Mouse (Mus musculus): ENCODE results near the gene Best1.
A peak's percentile ranks its signal among the peaks of the same experiment; 100 is the strongest.
"Not testable (repeated sequence)": the region's sequence is repeated elsewhere in the genome, so short reads cannot be mapped to it uniquely, and the experiment has no call there.

The Best1 gene

DNA sequence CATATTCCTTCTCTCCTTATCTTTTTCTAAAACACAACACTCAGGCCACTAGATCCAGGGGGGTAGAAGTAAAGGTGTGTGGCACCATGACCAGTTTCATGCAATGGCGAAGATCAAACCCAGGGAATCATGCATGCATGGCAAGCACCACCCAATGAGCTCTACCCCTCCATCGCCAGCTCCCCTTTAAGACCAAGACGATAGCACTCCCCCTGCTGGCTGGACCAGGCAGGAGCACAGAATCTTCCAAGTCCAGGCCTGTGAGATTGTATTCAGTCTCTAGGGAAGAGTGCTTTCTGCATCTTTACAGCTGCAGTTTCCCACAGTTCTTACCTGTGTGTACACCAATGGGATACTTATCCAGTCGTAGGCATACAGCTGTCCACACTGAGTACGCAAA lies 10.1 kb downstream of the Best1 start:
- peak; percentile 59 for DNase-seq (ENCODE audit: low spot score)

DNA sequence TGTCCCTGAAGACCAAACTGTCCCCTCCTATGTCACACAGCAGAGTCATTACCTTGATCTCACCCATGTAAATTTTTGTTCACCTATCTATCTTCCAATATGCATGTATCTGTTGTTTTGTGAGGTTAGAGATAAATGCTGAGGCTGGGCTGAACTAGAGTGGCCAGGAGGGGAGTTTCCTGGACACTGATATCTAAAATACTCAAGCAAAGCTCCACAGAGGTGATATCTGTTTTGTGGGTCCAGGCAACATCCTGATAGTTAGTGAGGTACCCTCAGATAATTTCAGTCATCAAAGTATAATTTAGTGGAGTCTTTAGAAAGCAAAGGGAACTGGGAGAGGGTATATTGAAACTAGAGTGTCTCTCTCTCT lies 11.6 kb downstream of the Best1 start:
- DNase-seq (ENCODE audit: low spot score): no peak

DNA sequence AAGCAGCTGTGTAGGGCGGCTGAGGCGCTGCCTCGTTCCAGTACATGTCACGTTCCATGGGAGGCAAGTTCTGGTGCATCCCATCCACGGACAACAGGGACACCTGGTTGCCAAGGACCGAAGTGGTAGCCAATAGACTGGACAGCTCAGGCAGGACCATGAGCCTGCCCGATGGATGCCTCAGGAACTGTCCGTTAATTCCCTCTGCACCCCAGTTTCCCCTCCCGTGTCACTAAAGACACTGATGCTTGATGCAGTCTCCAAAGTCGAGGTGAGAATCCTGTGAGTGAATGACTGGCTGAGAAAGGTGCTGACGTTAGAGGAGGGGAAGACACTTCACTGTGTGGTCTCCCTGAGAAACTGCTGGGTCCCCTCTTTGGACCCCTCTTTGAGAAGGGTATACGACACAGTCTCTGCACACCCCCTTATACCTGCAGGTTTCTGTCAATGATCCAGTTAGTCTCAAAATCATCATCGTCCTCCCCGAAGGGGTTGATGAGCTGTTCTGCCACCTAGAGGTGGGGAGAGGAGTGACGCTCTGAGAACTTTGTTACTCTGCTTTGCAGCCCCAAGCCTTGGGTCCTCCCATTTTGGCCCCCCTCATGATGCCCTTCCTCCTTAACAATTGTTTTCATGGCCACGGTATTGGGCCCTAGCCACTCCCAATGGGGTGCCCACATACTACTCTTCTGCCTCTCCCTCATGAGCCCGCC lies 12.1 kb downstream of the Best1 start:
- no peak for DNase-seq (ENCODE audit: low spot score)

DNA sequence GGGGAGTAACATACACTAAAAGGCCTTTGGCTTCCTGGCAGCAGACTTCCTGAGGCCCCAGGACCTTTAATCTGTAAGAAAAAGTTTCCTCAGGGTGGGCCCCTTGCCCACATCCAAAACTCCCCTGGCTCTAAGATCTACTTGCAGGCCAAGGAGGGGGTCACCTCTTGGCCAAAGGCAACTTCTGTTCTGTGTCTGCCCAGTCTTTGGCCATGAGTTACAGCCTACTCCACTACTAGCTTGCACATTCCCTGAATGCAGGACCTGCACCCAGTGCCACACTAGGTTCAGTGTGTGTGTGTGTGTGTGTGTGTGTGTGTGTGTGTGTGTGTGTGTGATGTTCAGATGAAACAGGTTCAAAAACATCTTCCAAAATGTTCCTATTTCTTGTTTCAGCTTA lies 13.8 kb downstream of the Best1 start:
- no peak for DNase-seq (ENCODE audit: low spot score)

DNA sequence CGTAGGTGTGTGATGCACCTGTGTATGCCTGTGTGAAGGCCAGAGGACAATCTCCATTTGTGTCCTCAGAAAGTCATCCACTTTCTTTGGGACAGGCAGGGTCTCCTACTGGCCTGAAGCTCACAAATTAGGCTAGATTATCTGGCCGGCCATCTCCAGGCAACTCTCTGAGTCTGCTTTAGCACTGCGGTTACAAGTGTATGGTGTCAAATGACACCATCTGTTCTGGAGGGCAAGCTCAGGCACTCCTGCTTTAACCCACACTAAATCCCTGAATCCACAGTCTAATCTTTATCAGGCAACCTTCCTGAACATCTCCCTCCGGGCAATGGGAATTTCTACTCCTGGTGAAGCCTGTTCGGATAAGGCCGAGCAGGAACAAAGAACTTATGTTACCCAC lies 14.2 kb downstream of the Best1 start:
- no peak for DNase-seq (ENCODE audit: low spot score)

DNA sequence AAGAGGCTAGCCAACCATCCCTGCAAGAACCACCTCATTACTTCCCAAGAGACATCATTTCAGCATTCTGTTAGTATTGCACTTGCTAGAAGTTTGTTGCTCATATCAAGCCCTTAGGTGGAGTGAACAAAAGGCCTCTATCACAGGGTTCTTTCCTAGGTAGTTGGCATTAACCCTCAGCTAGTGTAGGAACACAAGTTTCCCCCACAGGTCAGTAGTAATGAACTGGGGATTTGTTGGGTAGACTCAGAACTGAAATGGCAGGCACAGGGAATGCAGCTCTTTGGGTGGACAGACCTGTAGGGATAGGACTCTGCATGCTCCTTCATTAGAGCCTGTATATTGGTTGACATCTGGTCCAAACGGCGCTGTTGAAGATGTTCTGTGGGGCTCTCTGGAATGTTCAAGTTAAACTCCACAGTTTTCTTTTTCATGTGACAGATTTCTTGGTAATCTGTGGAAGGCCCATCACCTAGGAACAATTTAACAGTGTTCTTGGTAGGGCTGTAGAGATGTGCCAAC lies 15.5 kb downstream of the Best1 start:
- DNase-seq (ENCODE audit: low spot score): no peak

DNA sequence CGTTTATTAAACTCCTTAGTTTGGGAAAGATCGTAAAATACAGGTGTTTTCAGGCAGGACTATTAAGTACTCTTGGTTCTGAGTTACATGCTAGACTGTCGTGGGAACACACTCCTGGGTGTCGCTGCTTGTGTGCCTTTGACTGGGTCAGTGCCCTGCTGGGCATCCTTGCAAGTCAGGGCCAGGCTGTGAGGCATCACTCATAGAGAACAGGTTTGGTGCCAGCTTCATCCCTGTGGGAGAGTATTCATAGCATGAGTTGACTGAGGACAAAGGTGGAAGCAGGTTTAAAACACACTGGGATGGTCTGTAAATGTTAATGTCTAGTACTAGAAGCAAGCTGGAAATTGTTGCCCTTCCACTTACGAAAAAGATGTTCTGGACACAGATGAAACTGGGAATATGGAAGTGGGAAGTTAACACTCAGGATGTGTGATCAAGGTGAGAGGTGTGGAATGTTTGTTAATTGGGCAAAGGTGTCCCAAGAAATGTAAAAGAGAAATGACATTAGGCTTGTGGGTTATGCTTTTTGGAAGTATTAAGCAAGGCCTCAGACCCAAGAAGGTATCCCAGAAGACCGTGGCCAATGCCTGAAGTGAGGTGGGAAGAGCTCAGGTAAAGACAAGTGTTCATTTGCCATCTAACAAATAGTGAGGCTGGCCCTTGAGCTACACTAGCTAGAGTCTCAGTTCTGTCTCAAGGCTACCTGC lies 16.1 kb downstream of the Best1 start:
- no peak for DNase-seq (ENCODE audit: low spot score)

DNA sequence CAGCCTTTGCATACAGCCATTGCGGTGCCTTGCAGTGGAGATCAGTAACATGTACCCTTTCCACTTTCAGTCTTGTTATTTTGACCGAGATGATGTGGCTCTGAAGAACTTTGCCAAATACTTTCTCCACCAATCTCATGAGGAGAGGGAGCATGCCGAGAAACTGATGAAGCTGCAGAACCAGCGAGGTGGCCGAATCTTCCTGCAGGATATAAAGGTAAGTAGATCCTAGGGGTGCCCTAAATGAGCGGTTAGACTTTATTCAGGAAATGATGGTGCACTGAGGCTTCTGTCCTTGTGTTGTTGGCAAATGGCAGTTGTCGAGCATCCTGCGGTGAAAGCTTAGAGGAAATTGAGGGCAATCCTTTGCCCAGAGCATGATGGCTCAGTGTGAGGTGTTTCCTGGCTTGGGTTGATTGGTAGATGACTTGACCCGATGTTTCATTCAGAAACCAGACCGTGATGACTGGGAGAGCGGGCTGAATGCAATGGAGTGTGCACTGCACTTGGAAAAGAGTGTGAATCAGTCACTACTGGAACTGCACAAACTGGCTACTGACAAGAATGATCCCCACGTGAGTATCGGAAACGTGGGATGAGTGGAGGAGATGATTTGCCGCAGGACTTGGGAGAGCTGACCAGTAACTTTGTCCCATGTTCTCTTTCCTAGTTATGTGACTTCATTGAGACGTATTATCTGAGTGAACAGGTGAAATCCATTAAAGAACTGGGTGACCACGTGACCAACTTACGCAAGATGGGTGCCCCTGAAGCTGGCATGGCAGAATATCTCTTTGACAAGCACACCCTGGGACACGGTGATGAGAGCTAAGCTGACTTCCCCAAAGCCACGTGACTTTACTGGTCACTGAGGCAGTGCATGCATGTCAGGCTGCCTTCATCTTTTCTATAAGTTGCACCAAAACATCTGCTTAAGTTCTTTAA lies 17.1 kb downstream of the Best1 start:
- DNase-seq (ENCODE audit: low spot score): no peak

DNA sequence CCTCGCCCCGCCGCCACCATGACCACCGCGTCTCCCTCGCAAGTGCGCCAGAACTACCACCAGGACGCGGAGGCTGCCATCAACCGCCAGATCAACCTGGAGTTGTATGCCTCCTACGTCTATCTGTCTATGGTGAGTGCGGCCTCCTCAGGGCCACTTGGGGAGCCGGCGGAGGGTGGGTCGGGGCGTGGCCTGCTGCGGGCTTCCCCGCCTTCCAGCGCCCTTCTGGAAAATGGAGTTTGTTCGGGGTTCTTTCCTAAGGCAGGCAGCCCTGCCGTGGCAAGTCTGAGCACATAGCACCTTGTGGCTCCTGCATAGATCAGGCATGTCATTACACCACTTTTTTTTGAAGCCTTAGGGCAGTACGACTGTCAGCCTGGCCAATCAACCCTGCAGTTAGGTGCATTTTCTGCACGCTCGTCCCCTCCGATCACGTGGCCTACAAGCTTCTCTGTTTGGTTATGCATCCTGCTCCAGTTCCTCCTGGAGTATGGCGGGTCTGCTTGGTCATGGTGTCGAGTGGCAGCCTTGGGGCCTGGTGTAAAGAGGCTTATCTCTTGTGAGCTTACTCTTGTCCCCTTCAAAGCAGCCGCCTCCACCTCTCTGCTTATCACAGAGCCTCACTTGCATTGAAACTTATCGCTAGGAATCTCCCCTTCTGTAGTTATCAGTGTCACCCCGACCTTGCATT lies 18.4 kb downstream of the Best1 start:
- DNase-seq (ENCODE audit: low spot score): no peak

DNA sequence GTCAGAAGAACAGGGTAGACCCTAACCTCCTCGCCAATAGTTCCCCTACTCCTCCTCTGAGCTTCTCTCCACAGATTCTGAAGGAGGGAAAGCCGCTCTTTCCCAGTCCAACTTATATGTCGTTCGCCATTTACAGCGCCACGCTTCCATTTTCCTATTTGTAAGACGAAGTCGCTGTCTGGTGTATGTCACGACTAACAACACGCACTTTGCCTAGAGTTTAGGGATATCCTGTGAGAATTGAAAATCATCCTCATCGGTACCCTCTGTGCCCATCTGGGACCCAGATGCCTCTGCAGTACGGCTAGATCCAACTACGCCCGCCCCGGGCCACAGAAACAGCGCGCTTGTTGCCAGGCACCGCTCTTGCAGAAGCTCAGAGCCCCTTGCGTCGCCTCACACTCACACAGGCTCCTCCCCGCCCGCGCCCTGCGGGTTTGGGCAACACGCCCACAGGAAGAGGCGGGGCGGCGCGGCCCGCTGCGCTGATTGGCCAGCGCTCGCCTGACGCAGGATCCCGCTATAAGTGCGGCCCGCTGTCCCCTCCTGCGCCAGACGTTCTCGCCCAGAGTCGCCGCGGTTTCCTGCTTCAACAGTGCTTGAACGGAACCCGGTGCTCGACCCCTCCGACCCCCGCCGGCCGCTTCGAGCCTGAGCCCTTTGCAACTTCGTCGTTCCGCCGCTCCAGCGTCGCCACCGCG lies 19.1 kb downstream of the Best1 start:
- DNase-seq (ENCODE audit: low spot score): peak; percentile 95

DNA sequence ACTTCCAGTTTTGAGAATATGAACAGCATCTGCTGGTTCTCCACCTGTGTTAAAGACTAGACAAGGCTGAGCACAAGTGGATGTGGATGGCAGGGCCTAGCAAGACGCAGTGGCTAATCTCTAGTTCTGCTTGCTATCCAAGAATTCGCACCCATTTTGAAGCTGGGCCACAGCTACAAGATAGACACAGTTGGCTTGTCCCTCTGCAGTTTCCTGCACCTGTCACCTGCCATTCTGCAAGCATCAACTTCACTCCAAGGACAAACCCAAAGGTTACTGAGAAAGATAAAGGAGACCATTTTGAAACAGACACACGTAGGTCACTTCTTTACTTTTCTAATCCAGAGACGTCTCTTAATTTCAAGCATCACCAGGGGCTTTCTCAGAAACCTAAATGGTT lies 19.8 kb downstream of the Best1 start:
- DNase-seq (ENCODE audit: low spot score): no peak

DNA sequence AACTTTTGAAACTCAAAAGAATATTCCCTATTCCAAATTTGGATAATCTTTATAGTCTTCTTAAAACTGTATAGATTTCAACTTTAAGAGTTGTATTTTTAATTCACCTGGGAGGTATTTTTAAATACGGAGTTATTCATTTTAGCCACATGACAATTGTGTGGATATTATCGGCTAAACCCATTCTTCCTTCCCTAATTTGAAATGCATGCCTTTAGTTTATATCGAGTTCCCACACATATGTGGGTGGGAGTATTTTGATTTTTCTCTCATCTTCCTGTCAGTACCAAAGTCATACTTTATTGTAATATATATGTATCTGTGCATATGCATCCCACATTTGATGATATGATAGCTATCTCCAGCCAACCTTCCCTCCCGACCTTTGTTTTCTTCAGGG lies 21.2 kb downstream of the Best1 start, which contains the start of gene Fth1:
Gene Fth1 (plus strand): TSS at position 341 of the 400 bp plus-strand sequence.
- DNase-seq (ENCODE audit: low spot score): no peak

DNA sequence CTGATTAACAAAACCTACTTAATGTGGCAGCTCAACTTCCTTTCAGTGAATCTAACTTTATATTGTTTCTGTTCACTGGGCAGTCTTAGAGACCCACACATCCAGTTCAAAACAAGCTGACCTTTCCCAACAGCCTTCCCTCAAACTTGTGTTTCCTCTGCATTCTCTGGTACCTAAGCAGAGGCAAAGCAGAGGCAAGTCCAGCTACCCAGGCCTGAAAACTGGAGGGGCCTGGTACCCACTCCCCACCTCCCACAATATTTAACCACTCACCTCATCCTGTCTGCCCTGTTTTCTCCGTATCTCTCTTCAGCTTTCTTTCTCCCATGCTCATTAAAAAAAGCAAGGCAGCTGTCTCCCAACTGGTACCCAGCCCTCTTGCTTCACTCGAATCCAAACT lies 22.3 kb downstream of the Best1 start:
- DNase-seq (ENCODE audit: low spot score): no peak

DNA sequence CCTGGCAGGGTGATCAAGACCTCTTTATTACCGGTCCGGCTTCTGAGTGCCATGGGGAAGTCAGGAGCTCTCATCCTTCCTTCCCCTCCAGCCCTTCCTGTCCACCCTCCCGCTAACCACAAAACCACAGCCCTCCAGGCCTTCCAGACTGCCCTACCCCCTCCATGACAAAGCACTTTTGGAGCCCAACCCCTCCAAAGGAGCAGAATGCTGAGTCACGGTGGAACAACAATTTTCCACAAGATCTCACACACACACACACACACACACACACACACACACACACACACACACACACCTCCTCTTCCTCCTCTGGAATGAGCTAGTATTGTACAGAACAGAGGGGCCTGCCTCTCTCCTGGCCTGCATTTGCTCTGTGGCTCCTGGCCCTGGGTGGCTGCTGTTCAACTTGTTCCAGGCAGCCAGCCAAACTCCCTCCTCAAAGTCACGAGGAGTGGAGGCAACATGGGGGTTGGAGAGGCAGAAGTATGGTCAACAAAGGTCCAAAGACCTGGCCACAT lies 22.9 kb downstream of the Best1 start:
- peak; percentile 65 for DNase-seq (ENCODE audit: low spot score)

DNA sequence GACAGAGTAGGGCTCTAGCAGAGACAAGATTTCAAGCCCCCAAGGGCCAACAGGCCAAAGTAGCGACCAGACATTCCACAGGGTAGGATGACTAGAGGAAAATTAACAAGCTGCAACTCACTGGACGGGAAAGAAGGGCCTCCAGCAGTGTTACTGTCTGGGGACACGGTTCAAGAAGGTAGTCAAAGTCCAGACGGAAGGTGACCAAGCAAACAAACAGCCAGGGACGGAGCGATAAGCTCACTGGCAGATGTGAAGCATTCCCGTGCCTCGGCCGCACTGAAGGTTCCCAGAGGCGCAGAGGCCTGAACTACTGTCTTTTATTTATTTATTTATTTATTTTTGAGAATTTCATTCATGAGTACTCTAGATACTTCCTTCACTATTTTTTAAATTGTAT lies 24.3 kb downstream of the Best1 start:
- no peak for DNase-seq (ENCODE audit: low spot score)

DNA sequence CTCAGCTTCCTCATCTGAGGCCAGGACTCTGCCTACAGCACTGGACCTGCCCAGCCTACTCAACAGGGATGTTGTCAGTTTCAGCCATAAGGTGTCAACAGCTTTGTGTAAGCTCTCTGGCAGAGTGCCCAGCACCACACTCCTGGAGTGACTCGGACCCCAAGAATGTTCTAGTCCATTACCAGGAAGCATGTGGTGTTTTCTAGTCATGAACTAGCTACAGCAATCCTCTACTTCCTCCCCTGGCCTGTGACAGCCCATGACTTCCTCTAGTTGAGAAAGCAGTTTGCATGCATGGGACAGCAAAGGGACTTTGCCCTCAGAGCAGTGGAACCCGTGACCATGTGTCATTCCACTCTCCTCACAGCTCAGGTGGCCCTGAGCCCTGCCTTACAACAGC lies 26.6 kb downstream of the Best1 start:
- DNase-seq (ENCODE audit: low spot score): not testable (repeated sequence)

DNA sequence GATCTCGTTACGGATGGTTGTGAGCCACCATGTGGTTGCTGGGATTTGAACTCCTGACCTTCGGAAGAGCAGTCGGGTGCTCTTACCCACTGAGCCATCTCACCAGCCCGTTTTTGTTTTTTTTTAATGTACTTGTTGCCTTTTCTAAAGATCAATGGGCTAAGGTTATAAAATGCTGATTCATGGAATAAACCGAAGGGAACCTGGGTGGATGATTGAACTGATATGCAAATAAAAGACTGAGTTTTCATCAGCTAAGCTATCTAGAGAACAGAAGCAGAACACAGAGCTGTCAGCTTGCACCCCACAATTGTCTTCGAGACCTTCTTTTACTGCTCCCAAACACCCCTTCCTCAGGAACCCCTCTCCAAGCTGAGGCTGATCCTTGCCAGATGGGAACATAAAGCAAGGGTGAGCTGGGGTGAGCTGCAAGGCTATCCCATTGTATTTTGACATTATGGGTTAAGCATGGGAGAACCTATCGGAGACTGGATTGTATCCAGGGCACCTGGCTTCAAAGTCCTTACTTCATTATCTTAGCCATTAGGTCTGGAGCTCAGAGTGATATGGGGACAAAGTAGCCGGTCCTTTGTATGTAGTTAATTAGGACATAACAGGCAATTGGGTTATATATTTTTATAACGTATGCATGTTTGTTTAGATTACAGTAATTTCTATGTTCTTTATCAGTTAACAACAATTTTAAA lies 33.2 kb downstream of the Best1 start:
- DNase-seq (ENCODE audit: low spot score): no peak

DNA sequence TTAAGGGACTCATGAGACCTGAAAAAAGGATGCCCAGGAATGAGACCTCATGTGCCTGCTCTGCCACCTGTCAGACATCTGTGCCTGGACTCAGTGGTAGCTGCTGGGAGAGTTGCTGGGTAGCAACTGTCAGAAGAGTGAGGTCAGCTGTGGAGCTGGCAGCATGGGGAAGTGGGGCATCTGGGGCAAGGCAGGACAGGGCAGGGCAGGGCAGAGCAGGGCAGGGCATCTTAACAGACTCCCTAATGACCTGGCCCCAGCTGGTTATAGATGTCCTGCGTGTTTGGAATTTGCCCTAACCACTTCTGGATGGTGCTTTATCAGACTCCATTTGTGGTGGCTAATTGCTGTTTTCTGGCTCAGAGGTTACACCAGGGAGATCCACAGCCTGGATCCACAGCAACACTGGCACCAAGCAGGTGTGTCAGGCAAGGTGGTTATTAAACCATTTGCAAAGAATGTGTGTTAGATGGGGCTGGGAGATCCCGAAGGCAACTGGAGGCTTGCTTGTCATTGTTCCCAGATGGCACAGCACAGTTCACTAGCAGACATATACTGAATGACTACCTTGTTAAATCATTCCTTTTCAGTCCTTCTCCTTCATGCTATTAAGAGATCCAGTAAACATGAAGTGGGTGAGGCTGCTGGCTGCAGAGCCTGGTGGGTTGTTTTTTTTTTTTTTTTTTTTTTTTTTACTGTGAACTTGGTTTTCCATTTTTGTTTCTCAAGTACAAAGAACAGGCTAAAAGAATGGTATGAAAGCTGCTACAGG lies 35.2 kb downstream of the Best1 start:
- no peak for DNase-seq (ENCODE audit: low spot score)

DNA sequence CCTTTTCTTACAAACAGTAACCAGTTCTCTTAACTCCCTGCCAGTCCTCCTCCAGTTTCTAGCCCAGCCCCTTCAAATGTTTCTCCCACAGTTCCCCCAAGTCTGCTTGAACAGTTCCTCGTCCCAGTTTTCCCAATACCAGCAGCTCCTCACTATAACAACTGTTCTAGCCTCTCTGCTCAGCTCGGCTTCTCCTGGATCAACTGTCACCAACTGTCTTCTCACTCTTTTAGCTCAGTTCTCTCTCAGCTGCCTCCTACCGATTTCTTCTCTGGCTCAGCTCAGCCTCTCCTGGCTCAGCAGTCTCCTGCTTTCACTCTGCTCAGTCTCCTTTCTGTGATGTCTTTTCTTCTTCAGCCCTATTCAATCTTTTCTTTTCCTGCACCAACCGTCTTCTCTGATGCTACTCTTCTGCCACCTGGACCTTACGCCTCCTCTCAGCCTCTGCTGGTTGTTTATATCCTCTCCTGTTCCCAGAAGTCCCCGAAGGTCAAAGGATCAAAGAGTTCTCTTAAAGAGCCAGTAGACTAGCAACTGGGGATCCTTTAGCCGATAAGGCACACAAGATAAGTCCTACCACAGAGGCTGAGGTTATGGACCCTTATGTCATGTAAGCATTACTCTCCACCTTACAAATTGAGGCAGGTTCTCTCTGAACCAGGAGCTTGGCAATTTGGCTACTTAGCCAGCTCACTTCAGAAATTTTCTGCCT lies 37.1 kb downstream of the Best1 start:
- no peak for DNase-seq (ENCODE audit: low spot score)

All from left cerebral cortex, adult 11 months (tissue).